Mouse (Mus musculus) gastrocnemius, adult 18-20 months (tissue): Measurements from ENCODE around the gene Dzip3. TPM values are rescaled to one million over a fixed set of nuclear protein-coding genes. Genes with fewer than 3 reads are reported as not detected.

Experiments used
- DNase-seq: peaks from one replicate; pipeline ENCODE4 v3.0.0; 2021; ENCODE audit warnings: low spot score
- long read RNA-seq, 2 experiments: library from polyadenylated mRNA; stranded (forward); transcript quantifications; one replicate each; pipeline ENCODE4 v2.0.0; 2021
- total RNA-seq, 2 experiments: library from RNA; stranded (reverse); gene quantifications; 2 replicates each; pipeline ENCODE4 v1.2.3; 2021

The Dzip3 gene
- 1 to 10 TPM; 3.2 to 3.4 TPM for total RNA-seq
- long read RNA-seq, experiment 1, partial matches to known transcripts = 2 of 5 reads
- long read RNA-seq, experiment 1, other reads (novel, unspliced or antisense) = 2 of 5 reads
- long read RNA-seq, experiment 2, partial matches to known transcripts = 0 of 2 reads
- long read RNA-seq, experiment 2, other reads (novel, unspliced or antisense) = 2 of 2 reads

DNA sequence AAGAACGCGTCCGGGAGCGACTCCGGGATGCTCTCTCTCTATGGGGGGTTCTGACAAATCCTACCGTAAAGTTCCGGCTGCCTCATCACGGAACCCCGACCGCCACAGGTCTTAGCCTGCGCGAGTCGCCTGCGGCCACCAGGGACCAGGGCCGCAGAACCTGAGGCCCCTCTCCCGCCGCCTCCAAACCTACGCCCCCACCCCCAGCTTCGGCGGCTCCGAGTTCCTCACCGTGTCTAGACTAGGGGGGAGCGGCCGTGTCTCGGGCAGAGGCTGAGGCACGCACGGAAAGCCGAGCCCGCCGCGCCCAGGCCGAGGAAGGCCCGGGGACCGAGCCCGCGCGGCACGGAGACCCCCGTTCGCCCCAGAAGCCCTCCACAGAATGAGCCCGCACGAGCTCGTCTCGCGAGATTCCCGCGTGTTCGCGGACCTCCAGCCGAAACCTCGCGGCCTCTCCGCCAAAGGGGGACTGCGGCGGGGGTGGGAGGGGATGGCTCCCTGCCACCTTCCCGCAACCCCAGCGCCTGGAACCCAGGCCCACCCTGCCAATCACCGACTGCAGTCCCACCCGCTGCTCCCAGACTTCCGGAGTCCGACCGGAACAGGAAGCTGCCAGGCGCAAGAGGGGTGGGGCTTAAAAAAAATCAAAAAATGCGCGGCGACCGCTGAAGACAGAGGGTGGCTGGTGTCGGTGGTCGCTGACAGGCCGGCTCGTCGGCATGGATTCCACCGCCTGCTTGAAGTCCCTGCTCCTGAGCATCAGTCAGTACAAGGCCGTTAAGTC is at the start of gene Dzip3, which contains the start of gene Cip2a:
Gene Dzip3, minus strand, starts transcription at position 607 of the 784 bp plus-strand sequence.
Gene Cip2a, plus strand, starts transcription at position 627 of the 784 bp plus-strand sequence.
- peak; percentile 83 for DNase-seq

DNA sequence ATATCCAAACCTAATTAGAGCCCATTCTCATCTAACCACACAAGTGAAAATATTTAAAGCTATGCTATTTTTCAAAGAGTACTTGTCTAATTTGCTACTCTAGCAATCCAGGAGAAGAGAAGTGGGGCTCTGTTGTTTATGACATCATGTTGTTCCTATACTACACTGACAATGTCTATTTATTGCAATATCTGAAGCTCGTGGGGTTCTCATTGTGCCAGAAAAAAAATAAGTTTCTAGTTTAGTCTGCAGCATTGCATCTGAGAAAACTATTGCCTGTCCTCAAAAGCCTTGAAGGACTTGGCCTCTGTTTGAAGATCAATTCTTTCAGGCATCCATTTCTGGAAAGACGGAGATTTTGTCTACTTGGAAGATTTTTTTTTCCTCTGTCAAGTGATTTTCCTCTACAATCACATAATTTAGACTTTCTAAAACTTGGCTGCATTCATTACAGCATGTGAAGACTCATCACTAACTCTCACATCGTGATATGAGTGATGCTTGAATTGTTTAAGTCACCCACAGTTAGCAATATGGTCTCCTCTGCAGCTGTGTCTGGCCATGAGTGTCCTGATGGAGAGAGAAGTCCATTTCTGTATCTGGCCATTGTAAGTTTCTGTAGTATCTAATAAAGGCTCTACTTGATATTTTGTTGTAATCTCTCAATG is 46.7 kb upstream of the Dzip3 start:
- DNase-seq = no peak

DNA sequence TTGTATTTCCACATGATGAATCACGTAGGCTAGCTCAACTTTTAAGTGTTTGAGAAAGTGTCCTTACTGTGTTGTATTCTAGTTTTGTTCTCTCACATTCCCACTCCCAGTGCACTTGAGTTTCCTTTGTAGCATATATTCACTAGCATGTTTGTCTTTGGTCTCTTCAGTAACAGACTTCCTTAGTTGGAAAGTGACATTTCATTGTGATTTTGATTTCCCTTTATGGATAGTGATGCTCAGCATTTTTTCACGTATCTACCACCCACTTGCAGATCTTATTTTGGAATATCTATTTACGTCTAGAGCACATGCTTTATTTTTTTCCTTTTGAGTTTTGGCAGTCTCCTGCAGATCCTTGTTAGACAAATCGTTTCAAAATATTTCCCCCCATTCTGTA is 43.8 kb upstream of the Dzip3 start:
- DNase-seq = no peak

DNA sequence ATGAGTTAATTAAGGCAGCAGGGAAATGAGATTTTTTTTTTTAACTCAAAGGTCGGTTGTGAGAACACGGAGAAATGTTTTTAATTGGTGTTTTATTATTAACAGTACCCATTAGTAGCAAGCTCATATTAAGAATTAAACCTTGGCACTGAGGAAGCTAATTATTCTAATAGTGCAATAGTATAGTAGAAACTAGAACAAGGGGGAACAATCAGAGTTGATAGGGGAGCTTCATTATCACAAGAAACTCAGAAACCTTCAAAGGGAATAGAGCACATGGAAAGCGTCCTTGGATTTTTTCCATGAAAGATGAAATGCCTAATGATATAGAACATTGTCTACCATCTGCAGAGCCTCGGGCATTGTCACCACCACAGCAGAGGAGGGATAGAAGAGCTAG is 41.9 kb upstream of the Dzip3 start:
- DNase-seq = no peak

DNA sequence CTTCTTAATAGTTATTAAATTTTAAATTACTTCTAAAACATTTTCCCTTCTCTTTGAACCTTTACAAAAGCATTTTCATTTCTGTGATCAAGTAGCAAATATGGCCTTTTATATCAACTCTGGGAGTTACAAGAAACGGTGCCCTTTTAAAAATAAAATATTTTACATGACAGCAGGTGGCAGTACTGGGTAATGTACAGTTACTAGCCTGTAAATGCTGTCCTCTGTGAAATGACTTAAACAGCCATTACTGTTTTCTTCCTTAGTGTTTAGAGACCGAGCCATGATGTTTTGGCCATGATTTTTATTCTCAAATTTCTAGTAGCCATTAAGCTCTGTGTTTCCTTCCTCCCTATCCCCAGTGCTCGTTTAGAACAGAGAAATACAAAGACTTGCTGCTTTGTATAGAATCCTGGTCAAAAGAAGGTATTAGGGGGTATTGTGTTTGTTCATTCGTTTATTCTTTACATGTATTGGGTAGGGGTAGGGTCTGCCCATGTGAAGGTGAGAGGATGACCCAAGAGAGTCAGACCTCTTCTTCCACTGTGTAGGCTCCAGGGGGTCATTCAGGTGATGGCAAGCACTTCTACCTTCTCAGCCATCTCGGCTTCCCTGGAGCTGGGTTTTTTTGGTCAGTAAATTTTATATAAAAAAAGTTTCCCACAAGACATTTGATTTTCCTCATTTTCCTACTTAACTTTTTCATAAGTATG is 22.8 kb upstream of the Dzip3 start:
- DNase-seq = no peak

DNA sequence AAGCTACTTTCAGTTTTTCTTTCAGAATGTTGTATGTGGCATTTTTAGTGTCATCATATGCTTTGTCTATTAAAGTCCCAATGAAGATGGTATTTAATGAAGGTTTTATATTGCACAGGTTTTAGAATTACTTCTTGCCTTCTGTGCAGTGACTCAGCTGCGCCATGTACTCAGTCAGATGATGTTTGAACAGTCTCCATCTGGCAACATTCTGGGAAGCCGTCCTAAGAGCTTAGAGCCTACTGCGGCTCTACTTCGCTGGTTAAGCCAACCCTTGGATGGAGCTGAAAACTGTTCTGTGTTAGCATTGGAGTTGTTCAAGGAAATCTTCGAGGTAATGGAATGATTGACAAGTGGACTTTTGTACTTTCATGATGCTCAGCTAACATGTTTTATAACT is 10.2 kb upstream of the Dzip3 start:
- DNase-seq = no peak

DNA sequence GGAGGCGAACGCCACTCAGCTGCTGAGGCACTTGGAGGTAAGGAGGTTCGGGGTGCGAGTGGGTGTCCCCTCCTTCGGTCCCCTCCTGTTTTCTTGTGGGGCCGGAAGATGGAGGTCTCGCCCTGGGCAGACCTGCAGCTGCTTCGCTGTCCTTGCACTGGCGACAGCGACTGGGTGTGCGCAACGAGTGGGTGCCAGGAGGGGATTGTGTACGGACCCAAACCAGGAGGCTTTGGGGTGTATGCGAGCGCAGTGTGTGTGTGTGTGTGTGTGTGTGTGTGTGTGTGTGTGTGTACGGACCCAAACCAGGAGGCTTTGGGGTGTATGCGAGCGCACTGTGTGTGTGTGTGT is 353 bp upstream of the Dzip3 start:
- DNase-seq = no peak

DNA sequence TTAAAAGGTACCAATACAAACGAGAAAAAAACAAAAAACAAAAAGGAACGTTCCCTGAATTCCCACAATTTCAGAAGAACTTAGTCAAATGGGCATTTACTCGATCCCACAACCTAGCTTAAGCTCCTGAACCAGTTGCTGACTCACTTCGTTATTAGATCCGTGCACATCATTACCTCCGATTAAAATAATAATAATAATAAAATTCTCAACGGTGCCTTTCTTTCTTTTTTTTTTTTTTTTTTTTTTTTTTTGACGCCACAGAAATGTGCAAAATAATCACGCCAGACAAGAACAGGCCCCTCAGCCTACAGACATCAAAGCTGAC is 770 bp downstream of the Dzip3 start:
- no peak for DNase-seq

DNA sequence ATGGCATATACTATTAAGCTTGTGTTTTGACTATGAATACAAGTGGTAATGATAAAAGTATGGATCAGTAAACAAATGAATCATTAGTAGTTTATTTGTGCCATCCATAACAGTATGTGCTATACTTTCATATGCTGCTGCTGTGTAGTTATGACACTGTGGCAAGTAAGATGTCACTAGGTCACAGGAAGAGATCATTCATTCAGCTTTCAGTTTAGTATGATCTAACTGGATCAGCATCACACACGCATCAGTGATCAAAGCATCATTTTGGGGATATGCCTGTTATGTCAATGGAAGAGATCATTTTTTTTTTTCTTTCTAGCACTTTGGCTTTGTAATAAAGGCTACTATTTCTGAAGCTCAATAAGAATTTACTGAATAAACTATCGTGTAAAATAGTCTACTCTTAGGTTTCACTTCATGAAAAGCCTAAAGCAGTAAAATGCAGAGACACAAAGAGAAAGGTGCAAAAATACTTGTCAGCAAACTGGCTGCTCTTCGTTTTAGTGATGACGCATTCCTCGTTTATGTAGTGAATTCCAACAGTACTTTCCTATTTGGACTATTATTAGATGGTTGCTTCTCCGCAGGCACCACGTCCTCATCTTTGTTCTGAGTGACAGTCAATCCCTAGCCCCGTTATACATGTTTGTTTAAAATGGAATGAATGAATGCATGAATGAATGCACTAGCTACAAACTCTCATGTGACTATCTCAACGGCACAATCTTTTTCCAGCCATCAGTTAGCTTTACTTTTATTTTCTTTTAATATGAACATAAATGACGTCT is 1.3 kb downstream of the Dzip3 start:
- DNase-seq = no peak

DNA sequence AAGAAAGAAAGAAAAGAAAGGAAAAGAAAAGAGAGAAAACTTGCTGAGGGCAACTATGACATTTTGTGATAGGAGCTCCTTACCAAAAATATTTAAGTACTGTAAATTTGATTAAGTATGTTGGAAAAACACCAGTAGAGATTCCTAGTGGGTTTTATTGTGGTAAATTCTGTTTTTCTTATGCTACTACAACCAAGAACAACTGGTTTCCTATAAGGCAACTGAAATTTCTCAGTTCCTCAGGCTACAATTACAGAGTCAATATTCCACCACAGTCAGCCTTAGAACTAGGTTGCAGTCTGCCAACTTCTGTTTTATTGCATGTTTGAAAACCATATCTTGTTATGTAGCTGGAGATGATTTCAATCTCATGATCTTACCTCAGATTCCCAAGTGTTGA is 4.3 kb downstream of the Dzip3 start:
- no peak for DNase-seq

DNA sequence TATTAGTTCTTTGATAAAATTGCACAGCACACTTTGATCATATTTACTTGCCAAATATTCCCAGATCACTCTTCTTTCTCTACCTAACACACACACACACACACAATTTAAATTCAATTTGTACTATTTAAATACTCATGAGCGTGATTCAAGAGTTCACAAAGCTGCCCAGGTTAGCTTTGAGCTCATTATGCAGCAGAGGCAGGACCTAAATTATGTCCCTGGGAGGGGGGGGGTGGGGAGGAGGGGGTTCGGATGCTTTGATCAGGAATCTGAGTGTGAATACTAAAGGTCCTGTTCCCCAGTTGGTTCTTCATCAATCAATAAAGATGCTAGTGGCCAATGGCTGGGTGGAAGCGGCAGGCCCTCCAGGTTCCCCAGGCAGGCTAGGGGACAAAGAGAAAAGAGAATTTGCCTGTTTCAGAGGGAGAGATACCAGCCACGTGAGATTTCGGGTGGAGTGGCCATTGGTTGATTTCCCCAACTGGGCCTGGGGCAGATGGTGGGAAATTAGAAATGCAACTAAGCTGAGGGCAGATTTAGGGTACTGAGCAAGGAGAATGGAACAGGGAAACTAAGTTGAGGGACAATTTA is 8.8 kb downstream of the Dzip3 start:
- no peak for DNase-seq

DNA sequence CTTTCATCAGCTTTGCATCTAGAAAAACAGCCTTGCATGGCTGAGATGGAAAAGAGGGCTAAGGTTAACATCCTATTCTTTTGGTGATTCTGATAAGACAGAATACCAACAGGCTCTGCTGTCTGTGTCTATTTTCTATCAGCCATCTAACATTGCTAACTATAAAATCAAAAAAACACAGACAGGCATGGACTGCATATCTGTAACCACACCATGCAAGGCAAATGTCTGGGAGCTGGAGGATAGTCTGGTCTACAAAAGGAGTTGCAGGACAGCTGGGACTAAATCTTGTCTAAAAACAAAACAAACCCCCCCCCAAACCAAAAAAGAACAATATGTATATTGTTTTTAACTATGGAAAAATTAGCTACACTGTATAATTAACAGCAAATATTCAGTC is 14.0 kb downstream of the Dzip3 start:
- no peak for DNase-seq

DNA sequence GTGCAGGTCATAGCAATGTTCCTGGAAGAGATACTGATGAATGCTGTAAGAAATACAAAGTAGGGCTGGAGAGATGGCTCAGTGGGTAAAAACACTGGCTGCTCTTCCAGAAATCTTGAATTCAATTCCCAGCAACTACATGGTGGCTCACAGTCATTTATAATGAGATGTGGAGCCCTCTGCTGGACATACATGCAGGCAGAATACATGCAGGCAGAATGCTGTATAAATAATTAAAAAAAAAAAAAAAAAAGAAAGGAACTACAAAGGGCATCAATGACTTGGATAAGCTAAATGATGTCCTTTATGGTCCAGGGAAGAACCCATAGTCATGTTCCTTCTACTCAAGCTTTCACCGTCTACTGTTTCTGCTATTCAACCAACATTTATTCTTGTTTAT is 20.4 kb downstream of the Dzip3 start:
- DNase-seq = no peak

DNA sequence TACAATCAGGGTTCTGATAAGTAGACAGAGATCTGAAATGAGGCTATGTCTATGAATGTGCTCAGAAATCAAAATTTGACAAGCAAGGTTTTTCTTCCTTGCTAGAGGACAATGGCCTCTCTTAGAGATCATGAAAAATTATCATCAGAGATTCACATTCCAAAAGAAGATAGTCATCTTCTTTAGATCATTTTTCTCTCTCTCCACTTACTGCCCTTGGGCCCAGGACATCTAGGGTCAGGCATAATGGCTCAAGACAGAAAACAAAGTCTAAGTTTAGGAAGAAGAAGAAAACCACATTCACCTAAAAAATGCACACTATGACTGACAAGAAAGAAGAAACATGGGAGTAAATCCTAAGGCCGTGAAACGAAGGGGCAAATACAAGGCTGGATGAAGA is 21.0 kb downstream of the Dzip3 start:
- no peak for DNase-seq

DNA sequence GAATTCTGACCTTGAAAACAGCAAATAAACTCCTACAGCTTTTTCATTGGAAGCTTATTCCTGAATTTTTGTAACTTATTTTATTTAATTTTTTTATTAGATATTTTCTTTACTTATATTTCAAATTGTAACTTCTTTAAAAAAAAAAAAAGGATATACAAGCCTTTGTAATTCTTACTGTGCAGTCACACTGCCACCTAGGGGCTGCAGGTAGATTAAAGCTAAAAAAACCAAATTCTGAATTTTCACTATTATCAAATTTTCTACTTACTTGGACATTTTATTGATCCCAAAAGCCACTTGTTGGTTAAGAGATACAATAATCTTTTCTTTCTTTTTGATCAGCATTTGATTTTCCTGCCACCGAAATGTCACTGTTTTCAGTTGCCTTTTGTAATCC is 52.2 kb downstream of the Dzip3 start:
- DNase-seq = no peak

DNA sequence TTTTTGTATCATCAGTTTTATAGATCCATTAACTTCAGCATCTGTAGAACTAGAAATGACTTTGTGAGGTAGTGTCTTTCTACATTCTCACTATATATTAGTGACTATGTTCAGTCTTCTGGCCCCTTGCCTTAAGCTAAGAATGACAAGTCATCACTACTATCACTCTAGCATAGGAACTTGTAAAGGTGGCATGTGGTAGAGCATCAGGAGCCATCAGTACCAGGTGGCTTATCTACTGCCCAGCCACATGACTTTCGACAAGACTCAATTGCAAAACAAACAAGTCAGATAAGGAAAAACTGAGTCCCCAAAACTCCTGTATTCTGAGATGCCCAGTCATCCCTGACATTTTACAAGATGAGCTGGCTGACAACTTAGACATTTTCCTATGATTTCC is 70.2 kb downstream of the Dzip3 start:
- DNase-seq = no peak

DNA sequence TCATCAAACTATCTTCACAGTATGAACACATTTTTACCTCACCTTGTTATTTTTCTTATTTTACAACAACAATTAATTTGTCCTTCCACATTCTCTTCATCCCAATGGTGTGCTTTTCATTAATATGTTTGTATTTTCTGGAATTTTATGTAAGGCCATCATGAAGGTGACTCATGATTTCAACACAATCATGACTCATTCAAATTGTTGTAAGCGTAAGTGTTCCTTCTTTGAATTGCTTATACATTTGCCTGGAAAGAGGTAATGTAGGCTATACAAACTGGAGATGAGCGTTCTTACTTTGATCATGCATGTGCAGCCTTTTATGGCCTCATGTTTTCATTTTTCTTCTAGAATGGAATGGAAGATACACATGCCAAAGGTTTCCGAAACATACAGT is 80.8 kb downstream of the Dzip3 start:
- no peak for DNase-seq

DNA sequence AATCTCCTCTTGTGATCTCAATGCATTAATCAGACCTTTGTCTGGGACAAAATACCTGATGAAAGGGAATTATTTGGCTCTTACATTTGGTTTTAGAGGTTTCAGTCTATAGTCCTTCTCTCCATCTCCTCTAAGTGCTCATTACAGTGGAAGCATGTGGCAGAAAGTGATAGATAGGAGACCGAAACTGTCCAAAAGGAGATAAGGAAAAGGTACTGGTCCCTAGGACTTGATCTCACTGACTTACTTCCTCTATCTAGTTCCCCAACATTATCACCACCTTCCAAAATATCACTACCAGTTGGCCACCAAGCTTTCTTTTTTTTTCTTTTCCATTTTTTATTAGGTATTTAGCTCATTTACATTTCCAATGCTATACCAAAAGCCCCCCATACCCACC is 82.8 kb downstream of the Dzip3 start:
- no peak for DNase-seq

DNA sequence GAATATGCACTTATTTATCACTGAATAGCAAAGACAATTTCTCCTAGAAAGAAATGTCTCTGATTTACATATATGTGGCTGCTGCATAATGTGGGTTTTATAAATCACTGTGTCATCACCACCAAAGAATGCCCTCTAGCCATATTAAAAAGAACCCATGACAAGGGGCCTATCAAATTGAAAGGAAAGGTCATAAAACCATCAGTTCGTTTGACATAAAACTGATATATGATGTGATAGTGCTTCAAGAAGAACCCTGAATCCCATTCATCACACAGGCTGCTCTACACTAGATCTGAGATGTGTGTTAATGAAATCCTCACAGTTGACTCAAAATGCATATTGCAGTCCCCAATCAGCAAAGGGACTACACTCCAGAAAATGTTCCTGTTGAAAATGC is 94.1 kb downstream of the Dzip3 start:
- no peak for DNase-seq

DNA sequence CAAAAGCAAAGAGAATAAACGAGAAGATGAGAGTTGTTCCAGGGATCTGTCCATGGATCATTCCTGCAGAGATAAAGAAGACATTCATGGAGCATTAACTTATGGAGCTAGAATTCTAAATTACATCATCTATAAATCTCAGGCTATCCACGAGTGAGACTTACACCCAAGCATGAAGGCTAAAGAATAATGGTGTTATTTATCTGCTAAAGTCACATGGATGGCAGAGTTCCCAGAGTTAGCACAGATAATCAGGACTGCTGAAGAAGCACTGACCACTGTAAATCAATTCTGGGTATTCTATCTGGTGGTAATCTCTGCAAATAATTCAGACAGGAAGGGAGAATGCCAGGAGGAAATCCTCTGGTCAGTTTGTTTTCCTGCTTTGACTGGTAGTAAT is 103.2 kb downstream of the Dzip3 start:
- no peak for DNase-seq
